Mouse (Mus musculus): Measurements from ENCODE around the gene Lgals3bp. TPM values are rescaled to one million over a fixed set of nuclear protein-coding genes. Genes with fewer than 3 reads are reported as not detected.
A peak's percentile ranks its signal among the peaks of the same experiment; 100 is the strongest.

Lgals3bp gene
- 100 to 1,000 TPM; 122 to 138 TPM for total RNA-seq (2021)
- long read RNA-seq, experiment 1, transcript Lgals3bp-201 (6 exons, 2,330 nt) = major isoform, 8 of 44 reads
- long read RNA-seq, experiment 1, partial matches to known transcripts = 6 of 44 reads
- long read RNA-seq, experiment 1, other reads (novel, unspliced or antisense) = 30 of 44 reads
- long read RNA-seq, experiment 2, transcript Lgals3bp-201 (6 exons, 2,330 nt) = major isoform, 26 of 41 reads
- long read RNA-seq, experiment 2, partial matches to known transcripts = 12 of 41 reads
- long read RNA-seq, experiment 2, other reads (novel, unspliced or antisense) = 3 of 41 reads

DNA sequence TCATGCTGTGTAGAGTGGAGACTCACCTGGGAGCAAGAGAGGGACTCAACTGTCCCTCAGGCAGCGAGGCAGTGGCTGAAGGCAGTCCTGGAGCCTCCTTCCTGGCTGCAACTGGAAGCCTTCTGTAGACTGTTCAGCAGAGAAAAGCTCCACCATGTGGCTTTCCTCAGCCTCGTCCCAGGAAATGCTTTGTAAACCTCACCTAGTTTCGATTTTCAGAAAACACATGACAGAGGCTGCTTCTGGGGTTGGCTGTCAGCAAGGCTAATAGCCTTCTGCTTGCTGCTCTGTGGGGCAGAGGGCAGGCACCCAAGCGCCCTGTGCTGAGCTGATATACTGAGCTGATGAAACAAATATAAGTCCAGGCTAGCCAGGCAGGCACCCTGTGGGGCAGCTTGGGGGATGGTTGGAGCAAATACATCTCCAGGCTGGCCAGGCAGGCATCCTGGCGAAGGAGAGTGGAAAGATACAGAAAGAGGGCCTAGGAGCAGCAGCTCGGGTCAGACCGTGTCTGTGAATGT, at the start of gene Lgals3bp:
Lgals3bp (minus strand) TSS at position 333 of the 521 bp plus-strand sequence.
- DNase-seq = peak; percentile 71 to 77

DNA sequence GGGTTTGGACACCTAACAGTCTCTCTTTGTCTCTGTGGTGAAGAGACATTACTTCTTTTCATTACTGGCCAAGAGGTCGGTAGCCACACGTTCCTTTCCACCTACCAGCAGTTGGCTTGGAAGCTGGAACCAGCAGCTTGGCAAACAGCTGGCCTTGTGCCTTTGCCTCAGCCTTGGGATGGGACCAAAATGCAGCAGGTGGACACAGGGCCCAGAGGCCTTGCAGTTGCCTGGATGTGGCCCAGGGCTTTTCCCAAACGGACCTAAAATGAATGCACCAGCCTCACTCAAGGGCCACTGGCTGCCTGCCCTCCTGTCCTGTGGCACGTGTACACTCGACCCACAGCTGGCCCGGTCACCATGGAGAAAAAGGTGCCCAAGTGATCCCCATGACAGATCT, 49.3 kb upstream of the Lgals3bp start:
- peak; percentile 58 to 67 for DNase-seq

DNA sequence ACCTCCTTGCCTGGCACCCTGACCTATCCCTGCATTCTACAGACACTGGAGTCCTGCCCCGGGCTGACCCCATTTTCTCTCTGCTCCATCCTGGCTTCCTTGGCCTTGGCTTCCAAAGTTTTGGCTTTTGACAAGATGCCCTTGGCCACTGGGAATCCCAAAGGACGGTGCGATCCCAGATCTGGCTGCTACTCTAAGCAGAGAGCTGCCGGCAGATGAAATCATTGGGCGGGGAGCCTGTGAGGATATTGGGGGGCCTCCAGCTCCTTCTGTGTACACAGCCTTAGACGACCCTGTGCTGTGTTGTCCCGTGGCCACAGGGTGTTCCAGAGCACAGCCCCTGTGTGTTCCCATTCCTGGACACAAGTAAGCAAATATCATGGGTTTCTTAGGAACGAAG, 46.5 kb upstream of the Lgals3bp start:
- DNase-seq = peak in 1 of 2 experiments; percentile 33

DNA sequence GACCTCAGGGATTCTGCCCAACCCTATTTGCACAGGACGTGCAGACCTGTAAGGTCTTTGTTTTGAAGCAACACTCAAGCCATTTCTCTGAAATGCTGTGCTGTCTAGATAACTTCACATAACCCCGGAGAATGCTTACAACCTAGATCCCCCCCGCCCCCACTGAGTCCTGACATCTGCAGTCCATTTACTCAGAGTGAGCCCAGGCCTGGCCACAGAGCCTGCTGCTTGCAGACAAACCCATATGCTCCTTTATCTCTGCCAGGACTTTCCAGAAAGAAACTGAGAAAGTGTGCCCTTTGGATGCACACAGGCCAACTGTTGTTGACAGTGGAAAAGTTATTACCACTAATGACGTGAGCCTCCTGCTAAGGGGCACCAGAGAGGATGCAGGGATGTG, 45.5 kb upstream of the Lgals3bp start:
- DNase-seq = no peak

DNA sequence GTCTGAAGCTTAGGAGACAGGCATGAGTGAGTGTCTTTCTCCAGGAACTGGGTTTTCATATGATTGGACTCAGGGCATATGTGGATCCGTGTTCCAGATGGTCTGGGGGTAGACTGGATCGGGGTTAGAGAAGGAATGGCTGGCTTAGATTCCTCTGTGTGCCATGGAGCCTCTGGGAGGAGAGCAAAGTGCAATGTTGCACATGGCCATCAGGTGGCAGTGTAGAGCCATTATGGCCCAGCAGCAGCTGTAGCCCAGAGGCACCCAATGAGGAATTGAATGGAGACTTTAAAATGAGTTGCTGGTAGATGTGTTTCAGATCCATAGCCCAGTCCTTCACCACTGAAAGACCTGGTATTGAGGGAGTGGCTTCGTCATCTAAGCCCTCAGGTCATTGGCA, 44.0 kb upstream of the Lgals3bp start:
- DNase-seq = peak; percentile 78 to 80

DNA sequence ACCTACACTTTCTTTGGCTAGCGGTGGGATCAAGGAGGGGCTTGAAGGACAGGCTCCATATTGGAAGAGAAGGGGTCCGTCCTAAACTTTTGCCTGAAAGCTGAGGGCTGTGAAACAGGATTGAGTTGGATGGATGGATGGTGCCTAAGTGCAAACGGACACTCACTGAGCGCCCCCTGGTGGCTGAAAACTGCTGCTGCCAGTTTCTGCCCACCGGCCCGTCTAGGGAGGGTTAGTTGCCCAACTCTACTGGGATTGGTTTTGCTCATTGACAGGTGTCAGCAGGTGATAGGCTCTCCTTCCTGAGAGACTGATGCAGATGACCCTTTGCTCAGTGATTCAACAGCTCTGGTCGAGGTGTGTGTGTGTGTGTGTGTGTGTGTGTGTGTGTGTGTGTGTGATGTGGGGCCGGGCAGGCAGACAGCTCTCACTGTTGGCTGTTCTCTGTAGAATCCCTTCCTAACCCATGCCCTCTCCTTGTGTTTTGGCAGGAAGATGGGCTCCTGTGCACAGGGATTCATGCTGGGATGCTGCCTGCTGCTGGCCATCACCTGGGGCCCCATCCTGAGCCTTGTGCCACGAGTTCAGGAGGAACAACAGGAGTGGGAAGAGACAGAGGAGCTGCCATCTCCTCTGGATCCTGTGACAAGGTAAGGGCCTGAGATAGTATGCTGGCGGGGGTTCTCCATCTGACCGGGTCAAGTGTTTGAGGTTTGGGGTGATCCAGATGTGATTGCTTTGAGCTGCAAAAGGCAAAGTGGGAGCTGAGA, 41.5 kb upstream of the Lgals3bp start:
- peak; percentile 83 to 87 for DNase-seq

DNA sequence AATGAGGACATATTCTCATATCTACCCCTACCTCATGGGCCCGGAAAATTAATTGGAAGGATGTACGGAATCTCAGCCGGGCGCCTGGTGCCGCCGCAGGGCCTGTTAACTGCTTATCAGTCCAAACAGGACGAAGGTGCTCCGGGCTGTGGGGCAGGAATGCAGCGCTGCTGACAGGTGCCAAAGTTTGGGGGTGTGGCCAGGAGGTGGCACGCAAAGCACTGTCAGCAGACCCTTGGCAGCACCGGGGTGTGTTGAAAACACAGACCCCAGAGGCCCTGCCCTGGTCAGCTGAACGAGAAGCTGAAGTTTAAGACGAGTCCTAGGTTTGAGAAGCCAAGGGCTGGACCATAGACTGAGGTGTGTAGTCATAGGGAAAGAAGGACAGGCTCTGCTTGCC, 40.8 kb upstream of the Lgals3bp start:
- DNase-seq = no peak

DNA sequence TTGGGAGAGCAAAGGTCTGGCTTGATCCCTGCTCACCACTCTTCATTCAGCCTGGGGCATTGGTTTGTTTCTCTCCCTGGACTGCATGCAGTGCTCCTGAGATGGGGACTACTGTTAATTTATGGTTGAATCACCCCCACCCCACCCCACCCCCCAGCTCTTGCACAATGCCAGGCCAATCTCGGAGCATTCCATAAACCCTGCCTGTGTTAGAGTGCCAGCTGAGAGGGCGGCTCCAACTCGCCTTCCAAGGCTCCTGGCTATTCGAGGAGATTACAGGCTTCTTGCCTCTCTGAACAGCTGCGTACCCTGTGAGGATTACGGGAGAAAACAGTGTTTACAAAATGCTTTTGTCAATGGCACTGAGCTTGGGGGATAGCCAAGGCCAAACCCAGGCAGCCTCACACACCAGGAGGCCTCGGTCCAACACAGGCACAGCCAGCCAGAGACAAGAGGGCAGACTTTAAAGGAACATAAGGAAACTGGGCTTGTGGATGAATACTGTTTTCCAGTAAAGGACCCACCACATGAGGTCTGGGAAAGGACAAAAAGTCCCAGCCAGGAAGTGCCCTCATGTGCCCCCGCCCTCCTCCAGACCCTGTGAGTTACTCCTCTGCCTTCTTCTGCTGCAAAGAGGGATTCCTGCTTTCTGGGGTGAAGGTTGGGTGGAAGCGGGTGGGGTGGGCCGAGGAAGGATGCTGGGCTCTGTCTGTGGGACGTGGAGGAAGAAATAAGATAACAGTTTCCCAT, 36.9 kb upstream of the Lgals3bp start:
- DNase-seq = peak; percentile 48 to 56

DNA sequence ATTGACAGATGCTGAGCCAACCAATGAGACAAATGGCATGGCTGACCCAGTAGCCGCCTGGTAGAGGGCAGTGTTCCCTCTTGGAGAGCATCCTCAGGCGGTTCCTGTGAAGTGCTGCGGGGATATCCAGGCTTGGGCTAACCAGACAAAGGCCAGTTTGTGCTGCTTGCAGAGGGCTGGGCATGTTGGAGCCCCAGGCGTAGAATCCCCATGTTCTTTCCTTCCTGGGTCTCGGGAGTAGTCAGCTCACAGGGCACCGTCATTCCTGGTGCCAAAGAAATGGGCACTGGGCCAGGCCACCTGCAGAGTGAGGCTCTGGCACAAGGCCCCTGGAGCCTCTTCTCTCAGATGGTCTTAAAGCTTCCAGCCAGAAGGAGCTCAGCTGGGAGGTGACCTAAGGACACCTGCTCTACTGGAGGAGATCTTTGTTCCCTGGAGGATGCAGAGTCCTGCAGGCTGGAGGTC, 34.6 kb upstream of the Lgals3bp start:
- DNase-seq = no peak

DNA sequence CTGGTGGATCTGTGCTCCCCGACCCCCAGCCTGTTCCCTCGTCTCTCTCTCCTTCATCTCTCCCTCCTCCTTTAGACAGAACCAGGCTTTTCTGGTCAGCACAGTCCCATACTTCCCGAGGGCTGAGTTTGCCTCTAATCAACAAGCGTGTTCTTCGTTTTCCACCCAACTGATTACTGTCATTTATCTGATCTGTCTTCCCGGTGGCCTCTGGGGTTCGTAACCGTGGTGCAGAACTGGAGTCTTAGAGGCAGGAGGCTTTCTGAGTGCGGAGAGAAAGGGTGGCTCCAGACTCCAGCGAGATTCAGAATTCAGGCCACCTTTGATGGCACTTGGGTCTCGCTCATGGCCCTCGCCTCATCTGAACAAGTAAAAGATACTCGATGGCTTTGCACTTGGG, 32.2 kb upstream of the Lgals3bp start:
- no peak for DNase-seq

DNA sequence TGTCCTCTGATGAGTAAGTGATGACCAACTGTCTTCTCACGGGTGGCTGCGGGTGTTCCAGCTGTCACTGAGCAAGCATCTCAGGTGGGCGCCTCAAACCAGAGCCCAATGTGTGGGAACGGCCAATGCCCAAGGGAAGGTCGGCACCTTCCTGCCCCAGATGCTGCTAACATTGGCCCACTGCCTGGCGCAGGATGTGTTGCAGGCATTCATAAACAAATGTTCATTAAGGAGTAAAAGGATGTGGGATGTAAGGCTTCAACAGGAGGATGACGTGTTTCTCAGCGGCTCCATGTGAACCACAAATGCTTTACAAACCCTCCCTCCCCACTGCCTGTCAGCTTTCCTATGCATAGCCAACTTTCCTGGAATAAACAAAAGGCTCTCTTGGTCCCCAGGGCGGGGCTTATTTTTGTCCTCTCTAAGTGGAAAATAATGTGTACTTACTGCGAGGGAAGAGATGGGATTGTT, 31.5 kb upstream of the Lgals3bp start:
- no peak for DNase-seq

DNA sequence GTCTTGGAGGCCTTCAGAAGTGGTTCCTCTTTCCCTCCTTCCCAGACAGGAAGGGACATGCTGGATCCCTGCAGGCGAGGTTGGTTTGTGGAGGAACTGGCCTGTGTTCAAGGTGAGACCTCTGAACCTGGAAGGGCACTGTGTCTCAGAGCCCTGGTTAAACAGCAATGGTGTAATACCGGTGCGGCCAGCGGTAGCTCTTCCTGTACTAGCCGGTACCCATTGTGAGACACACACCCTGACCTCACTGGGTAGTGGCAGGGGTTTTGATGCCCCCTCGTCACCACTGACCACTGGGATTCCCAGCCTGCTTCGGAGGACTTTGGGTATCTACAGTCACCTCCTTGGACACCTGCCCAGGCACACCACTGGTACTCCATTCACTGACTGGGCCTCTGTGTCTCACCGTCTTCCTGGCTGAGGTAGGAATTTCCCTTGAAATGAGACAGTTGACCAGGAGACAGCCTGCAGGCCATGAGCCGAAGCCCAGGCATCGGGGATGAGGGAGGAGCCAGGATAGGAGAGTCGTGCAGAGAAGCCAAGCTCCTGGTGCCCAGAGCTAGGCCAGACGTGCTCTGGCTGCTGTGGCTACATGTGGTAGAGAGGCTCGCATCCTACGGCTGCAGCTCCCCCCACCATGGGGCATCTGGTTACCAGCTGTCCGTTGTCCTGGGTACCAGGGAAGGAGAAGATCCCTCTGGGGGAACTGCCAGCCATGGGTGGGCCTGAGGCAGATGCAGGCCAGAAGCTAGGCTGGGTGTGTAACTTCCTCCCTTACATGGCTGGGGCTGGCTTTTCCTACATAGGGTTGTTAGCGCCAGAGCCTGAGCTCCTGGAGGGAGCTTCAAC, 29.4 kb upstream of the Lgals3bp start:
- DNase-seq = peak in 1 of 2 experiments; percentile 29

DNA sequence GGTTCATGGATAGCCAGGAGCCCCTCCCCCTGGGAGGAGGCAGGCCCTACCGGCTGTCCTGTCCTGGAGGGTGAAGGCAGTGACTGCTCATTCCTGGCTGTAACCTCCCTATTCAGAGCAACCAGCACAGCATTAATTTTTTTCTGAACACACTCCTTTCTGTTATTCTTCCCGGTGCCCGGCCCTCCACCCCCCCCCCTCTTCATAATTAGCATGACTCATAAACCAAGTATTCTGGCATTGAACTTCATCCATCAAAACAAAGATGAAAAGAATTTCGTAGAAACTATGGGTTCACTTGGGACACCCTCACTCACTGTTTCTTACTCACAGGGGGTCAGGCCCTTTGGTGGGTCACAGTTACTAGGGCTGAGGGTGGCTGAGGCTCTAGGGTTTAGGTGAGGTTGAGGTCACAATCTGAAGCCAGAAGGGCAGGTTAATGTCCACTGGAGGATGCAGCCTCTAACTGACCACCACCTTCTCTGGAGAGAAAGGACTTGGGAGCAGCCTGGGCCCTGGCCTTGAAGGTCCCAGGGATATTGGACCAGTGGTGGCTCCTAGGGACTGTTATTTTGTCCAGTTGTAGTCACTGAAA, 28.5 kb upstream of the Lgals3bp start:
- DNase-seq = peak; percentile 28 to 38

DNA sequence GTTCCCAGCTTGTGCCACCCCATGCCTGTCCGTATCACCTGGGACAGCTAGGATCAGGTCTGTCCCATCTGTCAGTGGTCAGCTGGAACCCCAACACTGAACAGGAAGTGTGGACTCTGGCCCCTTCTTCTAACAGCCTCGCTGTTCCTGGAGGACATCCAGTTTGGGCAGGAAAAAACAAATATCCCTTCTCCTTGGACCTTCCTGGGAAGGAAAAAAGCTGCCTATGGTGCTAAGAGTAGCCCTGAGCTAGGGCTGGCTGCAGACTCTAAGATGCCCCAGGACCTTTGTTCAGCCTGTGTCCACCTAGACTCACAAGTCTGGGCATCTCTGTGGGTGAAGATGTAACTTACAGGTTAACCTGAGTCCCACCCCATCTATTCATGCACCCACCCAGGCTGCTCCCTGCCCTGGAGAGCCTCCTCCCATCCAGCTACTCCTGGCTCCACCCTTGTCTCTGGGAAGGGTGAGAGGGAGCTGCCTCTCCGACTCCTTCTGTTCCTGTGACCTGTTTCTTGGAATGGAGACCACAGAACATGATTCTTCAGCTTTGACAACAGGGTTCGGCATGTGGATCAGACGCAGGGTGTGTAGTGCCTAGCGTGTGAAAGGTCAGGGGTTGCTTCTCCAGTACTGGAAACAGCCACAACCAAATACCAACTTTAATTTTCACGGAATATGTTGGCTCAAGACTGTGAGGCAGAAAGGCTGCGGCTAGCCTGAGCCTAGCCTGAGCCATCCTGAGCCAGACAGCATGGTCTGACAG, 27.2 kb upstream of the Lgals3bp start:
- peak in 1 of 2 experiments; percentile 35 for DNase-seq

DNA sequence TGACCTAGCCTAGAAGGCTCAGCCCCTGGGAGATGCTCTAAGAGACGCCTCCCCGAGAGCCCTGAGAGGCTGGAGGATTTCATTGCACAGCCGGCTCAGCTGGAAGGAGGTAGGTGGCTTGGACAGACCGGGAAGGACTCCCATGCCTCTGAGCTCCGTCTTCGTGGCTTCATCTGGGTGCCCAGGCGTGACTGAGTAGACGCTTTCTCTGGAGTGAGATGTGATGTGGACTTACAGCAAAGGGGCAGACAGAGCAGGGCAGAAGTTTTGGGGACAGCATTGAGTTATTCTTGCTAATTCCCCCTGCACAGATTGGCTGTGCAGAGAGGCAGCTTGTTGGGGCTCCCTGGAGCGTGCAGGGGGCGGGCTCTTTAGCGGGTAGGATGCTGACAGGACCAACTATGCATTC, 26.6 kb upstream of the Lgals3bp start:
- DNase-seq = peak in 1 of 2 experiments; percentile 47

DNA sequence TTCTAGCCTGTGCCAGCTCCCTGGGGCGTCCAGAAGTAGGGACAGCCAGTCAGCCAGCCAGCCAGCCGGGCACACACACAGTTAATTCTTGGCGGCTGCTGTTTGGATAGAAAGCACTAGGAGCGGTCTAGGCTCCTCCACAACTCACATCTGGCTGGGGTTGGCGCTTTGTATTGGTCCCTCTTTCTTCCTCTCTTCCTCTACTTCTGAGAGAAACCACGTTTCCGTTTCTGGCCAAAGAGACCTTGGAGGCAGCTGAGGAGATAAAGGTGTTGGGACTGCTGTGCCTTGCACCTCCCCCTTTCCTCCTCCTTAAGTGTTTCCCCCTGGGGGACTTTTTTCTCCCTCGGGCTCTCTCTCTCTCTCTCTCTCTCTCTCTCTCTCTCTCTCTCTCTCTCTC, 26.1 kb upstream of the Lgals3bp start, which contains the start of gene C1qtnf1:
C1qtnf1 (plus strand) TSS at position 218 of the 400 bp plus-strand sequence.
- peak in 1 of 2 experiments; percentile 28 for DNase-seq

DNA sequence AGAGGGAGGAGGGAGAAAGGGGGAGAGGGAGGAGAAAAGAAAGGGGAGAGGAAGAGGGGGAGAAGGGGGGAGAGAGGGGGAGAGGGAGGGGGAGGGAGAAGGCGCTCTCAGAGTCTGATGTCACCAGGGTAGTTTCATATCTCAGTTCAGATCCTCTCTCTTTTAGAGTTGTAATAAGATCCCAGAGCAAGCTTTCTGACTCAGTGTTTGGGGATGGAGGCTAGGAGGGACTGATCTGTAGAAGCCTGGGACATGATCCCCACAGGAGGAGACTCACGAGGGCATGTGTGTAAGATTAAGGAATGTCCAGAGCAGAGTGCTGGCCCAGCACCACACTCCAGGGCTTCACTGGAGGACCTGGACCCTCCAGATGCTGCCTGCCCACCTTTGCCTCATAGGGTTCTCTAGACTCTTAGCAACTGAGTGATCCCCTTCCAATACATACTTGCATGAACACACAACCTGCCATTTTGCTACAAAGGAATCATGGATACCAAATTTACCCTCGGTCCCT, 25.4 kb upstream of the Lgals3bp start:
- DNase-seq = no peak

DNA sequence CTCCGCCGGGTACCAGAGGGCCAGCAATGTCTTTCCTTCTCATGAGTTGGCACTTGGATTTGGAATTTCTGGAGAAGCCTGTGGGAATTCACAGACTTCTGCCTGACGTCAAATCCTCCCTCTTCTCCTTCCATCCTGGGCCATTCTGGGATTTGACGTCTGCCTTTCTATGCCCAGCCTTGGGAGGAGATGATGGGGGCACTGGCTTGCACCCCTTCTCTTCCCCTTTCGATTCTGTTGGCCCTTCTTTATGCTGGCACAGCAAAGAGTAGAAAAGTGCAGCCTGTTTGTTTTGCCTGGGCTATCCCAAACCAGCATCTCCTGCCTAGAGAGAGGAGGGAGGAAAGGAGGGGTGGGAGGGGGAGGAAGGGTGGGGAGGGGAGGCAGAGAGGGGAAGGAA, 24.9 kb upstream of the Lgals3bp start:
- no peak for DNase-seq

DNA sequence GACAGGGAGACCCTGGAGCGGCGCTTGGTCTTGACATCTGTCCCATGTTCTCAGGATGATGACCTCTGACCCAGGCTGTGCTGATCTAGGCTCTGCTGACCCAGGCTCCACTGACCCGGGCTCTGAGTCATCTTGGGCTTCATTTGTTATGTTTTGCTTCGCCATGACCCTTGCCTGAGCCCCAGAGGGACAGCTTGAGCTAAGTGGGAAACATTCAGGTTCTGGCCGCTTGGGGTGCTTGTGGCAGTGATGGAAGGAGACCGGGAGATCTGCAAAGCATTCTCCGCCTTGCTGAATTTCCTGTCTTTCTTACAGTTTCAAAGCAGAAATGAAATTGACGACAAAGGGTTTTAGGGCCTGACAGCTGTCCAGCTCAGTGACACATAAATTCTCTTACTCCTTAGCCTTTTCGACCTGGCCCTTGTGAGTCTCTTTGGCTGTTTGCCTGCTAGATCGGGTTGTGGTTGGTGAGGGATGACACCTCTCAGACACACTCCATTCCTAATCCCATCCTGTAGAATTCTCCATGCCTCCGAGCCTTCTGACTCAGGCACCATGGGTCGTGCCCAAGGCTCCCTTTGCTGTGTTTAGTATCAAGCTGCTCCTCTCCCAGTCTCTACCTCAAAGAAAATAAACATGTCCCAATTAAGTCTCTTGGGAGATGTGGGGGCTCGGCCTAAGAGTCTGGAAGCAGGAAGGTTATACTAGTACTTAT, 22.9 kb upstream of the Lgals3bp start:
- peak in 1 of 2 experiments; percentile 36 for DNase-seq

Measured in adrenal gland, postnatal 36 days (tissue).